Mouse (Mus musculus) adrenal gland, adult 8-10 months (tissue): ENCODE results near the gene St8sia1. TPM values are rescaled to one million over a fixed set of nuclear protein-coding genes. Genes with fewer than 3 reads are reported as not detected.

Experiments
- DNase-seq: peaks from one replicate; pipeline ENCODE4 v3.0.0; 2022
- total RNA-seq, 4 experiments: library from RNA; stranded (reverse); gene quantifications; 2 replicates each; pipeline ENCODE4 v1.2.4; 2022

St8sia1 gene
- total RNA-seq, 4 experiments from 2014 or later, result 0.87 to 3.1 (median 2.2) TPM

DNA sequence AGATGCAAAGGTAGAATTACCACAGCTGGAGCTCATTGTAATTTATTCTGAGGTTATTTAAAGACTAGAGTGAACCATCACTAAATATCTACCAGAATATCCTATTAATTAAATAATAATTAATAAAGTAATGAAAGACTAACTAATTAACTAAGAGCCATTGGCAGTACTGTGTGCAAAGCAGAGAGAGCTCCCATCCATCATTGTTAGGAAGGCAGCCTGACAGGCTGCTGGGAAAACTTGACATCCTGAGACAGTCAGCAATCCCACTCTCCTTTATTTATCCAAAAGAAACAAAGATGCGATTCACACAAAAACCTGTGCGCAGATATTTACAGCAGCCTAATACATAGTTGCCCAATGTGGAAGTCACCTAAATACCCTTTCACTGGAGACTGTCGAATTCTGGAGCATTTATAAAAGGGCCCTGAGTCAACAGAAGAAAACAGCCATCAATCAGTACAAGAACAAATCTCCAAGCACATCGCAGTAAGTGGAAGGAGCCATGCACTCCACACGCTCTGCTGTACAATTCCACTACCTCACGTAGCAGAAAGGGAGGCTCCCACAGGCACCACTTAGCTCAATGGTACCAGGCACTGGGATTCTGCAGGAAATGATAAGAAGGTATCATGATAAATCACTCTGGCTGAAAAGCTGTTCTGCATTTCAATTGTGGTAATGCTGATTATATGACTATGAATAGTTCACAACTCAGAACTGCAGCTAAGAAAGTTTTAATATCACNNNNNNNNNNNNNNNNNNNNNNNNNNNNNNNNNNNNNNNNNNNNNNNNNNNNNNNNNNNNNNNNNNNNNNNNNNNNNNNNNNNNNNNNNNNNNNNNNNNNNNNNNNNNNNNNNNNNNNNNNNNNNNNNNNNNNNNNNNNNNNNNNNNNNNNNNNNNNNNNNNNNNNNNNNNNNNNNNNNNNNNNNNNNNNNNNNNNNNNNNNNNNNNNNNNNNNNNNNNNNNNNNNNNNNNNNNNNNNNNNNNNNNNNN, 15.7 kb upstream of the St8sia1 start:
- no peak for DNase-seq

DNA sequence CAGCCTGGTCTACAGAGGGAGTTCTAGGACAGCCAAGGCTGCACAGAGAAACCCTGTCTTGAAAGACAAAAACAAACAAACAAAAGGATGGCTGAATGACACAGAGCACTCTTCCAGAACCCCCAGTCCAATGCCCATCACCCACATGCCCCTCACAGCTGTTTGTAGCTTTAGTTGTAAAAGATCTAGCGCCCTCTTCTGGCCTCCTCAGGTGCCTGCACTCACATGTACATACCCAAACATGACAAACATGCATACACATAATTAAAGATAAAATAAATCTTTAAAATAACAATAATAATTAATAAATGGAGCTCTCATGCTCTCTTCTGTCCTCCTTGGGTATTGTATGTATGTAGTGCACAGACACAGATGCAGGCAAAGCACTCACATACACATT, 13.0 kb upstream of the St8sia1 start:
- no peak for DNase-seq

DNA sequence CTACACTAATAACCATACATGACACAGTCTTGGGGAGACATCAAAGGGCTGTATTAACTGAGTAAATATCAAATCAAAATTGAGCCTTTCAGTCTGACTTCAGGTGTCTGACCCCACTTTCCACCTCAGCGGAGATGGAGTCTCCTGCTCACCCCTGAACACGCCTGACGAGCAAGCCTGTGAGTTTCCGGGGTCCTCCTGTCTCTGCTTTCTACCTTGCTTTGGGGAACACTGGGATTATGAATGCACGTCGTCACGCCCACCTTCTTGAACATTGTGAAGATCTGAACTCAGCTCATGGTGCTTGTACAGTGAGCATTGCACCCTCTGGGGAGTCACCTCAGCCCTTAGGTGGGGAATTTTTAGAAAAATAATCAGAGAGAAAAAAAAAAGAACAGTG, 9.0 kb upstream of the St8sia1 start:
- DNase-seq, result no peak

DNA sequence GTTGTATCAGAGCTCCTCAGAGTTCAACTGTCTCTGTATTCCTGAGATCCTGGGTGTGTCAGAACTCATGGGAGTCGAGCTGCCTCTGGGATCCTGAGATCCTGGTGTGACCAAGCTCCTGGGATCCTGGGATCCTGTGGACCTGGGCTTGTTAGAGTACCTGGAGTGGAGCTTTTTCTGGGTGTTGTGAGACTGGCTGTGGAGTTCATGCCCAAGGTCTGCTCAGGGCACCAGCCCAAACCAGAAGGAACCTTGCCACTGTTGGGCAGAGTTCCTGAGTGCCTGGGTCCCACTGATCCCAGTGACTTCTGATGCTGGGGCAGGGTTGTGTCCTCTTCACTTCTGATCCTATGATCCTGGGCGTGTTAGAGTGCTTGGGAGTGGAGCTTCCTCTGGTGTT, 8.0 kb upstream of the St8sia1 start:
- DNase-seq, result no peak

DNA sequence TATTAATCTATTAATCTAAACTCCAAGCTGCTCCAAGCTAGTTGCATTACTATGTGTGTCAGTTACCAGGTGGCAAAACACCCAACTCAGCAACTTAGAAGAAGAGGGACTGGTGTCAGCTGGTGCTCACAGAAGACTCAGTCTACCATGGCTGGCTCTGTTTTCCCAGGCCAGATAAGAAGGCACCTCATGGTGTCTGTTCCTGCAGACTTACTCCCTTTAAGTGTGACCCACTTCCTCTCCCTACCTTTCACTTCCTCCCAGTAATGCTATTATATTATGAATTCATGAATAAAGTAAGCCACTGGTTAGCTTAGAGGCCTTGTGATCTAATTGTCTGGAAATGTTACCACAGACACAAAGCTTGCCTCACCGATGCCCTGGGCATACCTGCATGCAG, 3.2 kb upstream of the St8sia1 start:
- no peak for DNase-seq

DNA sequence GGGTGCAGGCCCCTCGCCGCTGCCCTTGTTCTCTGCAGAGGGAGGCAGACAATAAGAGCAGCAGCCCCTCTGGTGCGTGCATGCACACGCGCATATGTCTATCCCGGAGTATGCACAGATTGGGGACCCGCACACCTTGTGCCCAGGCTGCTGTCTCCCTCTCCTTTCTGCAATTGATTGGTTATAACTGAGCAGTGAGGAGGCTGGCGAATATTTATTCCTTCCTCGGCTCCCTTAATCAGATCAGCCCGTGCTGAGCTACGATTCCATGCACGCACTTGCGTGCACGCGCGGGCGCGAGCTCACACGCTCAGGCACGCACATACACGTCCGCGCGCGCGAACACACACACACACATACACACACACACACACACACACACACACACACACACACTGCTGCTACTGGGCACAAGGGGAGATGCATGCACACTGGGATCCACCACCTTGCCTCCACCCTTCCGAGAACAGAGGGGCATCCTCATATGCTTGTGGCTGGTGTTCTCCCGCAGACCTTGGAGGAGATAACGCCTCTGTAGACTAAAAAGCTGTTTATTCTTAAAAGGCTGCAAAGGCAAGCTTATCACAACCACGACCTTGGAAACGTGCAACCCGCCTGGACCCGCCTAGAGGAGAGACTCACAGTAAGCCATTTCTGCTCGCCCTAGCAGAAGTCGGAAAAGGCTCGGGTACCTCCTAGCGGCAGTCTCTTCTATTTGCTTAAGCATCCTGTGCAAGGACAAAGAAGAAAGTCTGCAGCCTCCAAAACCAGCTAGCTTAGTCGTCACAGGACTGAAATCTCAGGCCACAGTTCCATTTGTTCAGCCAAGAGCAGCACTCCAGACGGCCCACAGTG, 506 bp upstream of the St8sia1 start:
- DNase-seq, result peak; percentile 12

GRCm38 (mm10) chr6:142963480-142964075, 674 bp downstream of the St8sia1 start:
- DNase-seq, result no peak

DNA sequence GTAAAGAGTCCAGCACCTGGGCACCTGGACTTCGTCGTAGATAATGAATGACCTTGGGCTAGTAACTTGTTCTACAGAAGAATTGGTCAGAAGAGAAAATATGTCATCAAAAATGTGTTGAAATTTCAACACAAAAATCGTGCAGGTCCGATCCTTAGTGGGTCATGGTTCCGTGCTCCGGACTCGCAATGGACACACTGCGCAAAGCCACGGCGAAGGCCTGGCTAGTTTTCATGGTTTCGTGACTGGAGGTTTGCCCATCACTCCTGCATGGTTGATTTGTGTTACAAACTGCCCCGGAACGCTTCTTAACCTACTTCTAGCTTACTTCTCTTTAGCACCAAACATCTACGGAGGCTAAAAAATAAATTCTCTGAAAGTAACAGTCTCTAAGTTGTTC, 1.4 kb downstream of the St8sia1 start:
- no peak for DNase-seq

- DNase-seq, result no peak
Measured at GRCm38 (mm10) chr6:142962476-142962875, 1.8 kb downstream of the St8sia1 start.

DNA sequence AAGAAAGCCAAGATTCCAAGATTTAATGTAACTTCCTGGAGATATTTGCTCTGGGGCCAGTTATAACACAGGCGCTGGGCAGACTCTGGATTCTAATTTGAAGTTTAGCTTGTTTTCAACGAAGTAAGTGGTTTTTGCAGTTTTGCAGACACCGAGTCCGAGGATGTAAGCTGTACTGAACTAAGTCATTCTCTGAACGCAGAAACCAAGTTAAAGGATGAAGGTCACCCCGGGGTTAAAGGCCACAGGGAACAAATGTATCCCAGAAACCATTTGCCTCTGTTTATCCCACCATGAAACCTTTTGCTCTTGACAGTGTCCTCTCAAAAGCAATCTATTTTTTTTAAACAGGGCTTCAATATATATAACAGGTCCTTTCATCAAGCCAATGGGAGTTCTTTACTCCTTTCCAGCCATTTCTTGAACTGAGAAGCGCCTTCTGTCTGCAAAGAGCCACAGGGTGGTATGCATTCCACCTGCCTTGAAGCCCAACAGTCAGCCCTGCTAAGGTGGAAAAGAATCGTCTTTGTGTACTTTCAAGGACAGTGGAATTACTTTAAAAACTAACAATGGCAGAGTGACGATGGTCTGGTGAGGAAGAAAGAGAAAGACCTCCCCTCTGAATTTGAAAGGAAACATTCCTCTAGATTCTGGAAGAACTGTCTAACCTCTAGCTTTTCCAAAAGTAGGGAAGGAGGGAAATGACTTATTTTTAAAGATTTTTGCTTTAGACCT, 2.4 kb downstream of the St8sia1 start:
- DNase-seq, result no peak

GRCm38 (mm10) chr6:142956556-142956955, 7.7 kb downstream of the St8sia1 start:
- no peak for DNase-seq

DNA sequence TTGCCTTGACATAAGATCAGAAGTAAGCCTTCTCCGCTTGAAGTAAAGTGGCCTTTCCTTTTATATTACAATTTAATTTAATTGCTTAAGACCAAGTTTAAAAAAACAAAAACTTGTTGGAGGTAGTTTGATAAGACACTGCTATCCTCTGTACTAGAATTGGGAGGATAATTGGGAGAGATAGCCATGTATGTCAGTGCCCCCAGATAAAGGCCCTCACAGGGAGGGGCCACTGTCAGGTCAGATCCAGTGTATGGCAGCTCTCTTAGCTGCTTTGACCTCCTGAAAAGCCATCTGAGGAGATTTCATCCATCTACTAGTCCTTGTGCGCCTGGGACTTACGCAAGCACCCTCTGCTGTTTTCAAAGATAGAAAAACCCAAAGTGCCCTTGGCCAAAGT, 9.0 kb downstream of the St8sia1 start:
- no peak for DNase-seq

DNA sequence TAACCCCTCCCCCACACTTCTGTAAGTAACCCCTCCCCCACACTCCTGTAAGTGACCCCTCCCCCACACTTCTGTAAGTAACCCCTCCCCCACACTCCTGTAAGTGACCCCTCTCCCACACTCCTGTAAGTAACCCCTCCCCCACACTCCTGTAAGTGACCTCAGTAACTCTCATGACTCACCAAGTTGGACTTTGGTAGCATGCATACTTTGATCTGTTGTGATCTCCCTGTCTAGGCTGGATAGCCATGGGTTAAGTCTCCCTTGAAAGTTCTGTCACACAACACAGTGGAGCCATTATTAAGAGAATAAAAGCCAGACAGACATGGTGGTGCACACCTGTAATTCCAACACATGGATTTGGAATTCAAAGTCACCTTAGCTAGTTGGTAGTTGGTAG, 11.1 kb downstream of the St8sia1 start:
- no peak for DNase-seq

DNA sequence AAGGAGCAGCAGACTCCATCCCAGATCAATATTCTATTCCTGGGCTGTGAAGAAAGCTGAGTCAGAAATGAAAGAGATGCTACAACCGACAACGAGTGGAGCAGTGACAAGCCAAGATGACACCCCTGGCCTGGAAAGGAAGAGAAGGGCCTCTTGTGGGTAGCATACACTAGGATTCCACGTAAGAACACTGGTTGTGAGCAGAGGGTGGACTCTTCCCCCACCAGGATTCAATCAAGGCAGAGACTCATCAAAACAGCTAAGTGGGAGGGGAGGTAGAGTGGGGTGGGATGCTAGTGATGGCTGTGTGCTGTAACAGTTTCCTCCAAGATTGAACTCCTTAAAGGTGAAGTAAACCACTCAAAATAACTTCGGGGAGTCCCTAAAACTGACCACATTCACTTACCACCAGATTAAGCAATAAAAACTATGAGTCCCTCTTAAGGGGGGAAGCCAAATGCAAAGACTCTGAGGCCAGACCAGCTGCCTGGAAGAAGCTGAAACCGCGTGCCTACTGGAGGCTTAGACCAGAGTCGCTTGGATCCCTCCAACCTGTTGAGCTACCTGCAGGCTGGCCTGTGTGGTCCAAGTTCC, 11.8 kb downstream of the St8sia1 start:
- DNase-seq, result no peak

- no peak for DNase-seq
Measured at GRCm38 (mm10) chr6:142951564-142952308, 12.5 kb downstream of the St8sia1 start.

DNA sequence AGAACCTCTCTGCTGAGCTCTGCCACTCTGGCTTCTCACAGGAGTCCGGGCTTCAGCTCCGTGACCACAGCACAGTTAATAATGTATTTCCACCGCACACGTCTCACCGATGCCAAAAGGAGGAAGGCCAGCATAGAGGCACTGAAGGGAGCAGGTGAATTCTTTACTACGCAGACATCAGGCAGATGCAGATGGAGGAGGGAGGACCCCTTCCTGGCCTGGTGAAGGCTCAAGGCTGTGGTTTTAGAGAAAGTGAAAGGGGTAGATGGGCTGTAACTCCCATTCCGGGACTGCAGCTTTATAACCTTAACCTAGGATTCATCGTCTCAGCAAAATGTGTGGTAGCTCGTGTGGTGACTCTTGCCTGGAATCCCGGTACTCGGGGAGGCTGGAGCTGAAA, 13.9 kb downstream of the St8sia1 start:
- DNase-seq, result no peak

GRCm38 (mm10) chr6:142948955-142949357, 15.3 kb downstream of the St8sia1 start:
- DNase-seq, result no peak

GRCm38 (mm10) chr6:142947029-142947428, 17.2 kb downstream of the St8sia1 start:
- DNase-seq, result no peak

DNA sequence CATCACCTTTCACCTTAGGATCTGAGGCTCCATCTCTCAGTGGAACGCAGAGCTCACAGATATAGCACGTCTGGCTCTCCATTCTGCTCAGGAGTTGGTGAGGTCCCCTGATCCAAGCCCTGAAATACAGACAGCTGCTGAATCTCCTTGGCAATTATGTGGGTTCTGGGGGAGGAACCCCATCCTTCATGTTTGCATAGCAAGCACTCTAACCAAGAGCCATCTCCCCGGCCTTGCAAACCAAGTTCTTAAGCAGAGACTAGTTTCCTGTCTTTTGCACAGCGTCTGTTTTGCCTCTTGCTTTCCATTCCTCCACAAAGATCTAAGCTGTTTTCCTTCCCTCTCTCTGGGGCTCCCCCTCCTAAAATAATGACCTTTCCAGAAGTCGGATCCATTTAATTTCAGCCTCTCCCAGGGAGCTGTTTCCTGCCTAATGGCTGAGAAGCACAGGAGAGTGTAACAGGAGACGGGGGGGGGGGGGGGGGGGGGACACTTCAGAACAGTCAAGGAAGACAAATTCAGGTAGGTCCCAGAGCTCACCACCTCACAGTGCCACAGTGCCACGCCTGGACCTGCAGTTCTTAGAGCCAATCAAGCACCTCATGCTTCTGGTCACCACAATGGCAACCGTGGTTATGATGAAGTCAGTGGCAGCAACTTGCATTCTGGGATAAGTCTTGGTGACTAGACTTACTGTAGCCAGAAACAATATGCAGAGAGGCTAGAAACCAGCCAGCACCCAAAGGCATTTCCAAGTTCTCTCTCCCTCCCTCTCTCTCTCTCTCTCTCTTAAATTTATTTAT, 18.0 kb downstream of the St8sia1 start:
- no peak for DNase-seq

GRCm38 (mm10) chr6:142945461-142945860, 18.8 kb downstream of the St8sia1 start:
- no peak for DNase-seq
